ENCODE assay signal across 16 mouse cellular contexts in the genomic region with DNA sequence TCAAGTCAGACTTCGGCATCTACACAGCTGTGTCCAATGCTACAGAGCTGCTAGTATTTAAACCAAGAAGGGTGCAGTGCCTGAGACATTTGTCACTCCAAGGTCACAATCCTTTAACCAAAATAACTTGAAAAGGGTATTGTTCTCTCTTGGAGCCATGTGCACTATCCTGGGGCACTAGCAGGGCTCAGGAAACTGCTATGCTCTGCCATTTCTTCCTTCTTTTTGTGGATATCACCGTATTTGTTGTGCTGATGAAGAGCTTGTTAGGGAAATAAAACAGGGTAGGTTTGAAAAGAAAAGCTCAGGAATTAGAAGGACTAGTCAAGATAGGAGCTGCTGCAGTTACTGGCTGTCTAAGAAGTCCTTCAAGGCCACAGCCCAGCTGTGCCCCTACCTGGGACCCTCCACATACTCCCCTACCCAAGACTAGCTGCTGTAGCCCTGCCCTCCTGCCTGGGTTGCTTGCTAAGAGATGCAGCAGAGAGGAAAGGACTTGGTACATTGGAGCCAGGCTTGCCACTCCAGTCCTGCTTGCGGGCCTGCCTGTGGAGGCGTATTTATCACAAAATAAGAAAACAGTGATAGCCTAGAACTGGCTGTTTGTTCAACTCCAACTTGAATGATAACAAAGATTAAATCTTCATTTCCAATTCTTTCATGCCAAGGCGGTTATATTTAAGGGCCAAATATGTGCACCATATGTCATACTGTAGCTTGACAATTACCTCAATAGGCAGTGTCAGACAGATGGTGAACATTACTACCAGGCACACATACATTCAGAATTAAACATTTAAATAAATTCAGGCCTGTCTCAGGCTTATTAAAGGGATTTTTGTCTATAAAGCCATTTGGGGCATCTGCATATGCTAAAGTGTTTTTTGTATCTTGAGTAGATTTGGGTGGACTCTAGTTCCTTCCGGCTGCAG.
DNase-seq lines count a peak whose midpoint lies in the region; ATAC-seq and TF ChIP-seq lines count a peak whose summit lies in the region.
"Had no signal": no experiment of that assay in that cellular context is flagged by ENCODE, and none has a peak within 500 bp of the region (broad histone marks: within the 10 kb centered on the region; RNA-seq: fewer than 3 reads in every experiment).

No protein-coding gene starts in this region.

- H3K36me3 ChIP-seq in heart, embryonic 13.5 days: no peaks in the 10 kb centered on the region
- no peaks in the 10 kb centered on the region for H3K36me3 ChIP-seq in heart, adult 2 months (ENCODE audit: control insufficient read depth, insufficient read depth, low read length)
- H3K36me3 ChIP-seq in forebrain, embryonic 16.5 days (ENCODE audit: control insufficient read depth, insufficient read depth): no peaks in the 10 kb centered on the region
- H3K36me3 ChIP-seq in kidney, adult 2 months (ENCODE audit: control insufficient read depth, insufficient read depth, low read length): no peaks in the 10 kb centered on the region
- H3K36me3 ChIP-seq: limb, embryonic 13.5 days; liver, embryonic 15.5 days; midbrain, embryonic 10.5 days; stomach, embryonic 15.5 days had no signal

- H3K79me2 ChIP-seq in heart, adult 2 months (replicated peaks; ENCODE audit: control insufficient read depth, insufficient read depth, low read length): no peaks in the 10 kb centered on the region

- DNase-seq in heart, adult 2 months: no peak
- DNase-seq in layer of hippocampus, adult 9-10 months (ENCODE audit: low spot score): peak; percentile 11
- DNase-seq in layer of hippocampus, postnatal 25 days (ENCODE audit: extremely low spot score in 1 of 2, low spot score in 1 of 2): no peak
- DNase-seq in brain, embryonic 14.5 days (ENCODE audit: low read depth): peak; percentile 88
- no peak for DNase-seq in kidney, adult 2 months
- DNase-seq in kidney, adult 18-20 months: no peak
- DNase-seq: adrenal gland, postnatal 14 days; gastrocnemius, postnatal 36 days; kidney, adult 8-10 months; thymus, postnatal 25 days had no signal

- no peaks in the 10 kb centered on the region for H3K9me3 ChIP-seq in heart, embryonic 13.5 days
- no peaks in the 10 kb centered on the region for H3K9me3 ChIP-seq in forebrain, embryonic 16.5 days (ENCODE audit: control insufficient read depth, low read length)
- H3K9me3 ChIP-seq: limb, embryonic 13.5 days; liver, embryonic 15.5 days; midbrain, embryonic 10.5 days; stomach, embryonic 15.5 days had no signal

- no peaks in the 10 kb centered on the region for H3K27me3 ChIP-seq in heart, embryonic 13.5 days (replicated peaks)
- no peaks in the 10 kb centered on the region for H3K27me3 ChIP-seq in heart, adult 2 months (ENCODE audit: control insufficient read depth, insufficient read depth, low read length)
- H3K27me3 ChIP-seq in forebrain, embryonic 16.5 days (replicated peaks; ENCODE audit: control insufficient read depth, insufficient read depth, low read length): no peaks in the 10 kb centered on the region
- no peaks in the 10 kb centered on the region for H3K27me3 ChIP-seq in kidney, adult 2 months (replicated peaks; ENCODE audit: control insufficient read depth, insufficient read depth, low read length)
- H3K27me3 ChIP-seq: liver, embryonic 15.5 days; stomach, embryonic 15.5 days had no signal

- H3K27ac ChIP-seq in heart, embryonic 13.5 days (replicated peaks): peak overlapping the region; percentile 61
- no peak overlapping the region; the same call in 1 of the 2 replicates for H3K27ac ChIP-seq in heart, adult 2 months
- peak overlapping the region; percentile 67 for H3K27ac ChIP-seq in forebrain, embryonic 16.5 days (ENCODE audit: low read length)
- H3K27ac ChIP-seq in kidney, adult 2 months (ENCODE audit: insufficient read depth, low read depth, low read length): no peak overlapping the region
- H3K27ac ChIP-seq: limb, embryonic 13.5 days; liver, embryonic 15.5 days; midbrain, embryonic 10.5 days; stomach, embryonic 15.5 days had no signal

- ATAC-seq in heart, embryonic 13.5 days (ENCODE audit: extremely low read depth, insufficient number of reproducible peaks, low FRiP score, low TSS enrichment): no peak
- ATAC-seq in forebrain, embryonic 16.5 days: peak; percentile 89

- H3K4me2 ChIP-seq in heart, embryonic 13.5 days: no peak overlapping the region
- H3K4me2 ChIP-seq in forebrain, embryonic 16.5 days (ENCODE audit: low read length): no peak overlapping the region
- H3K4me2 ChIP-seq: limb, embryonic 13.5 days; liver, embryonic 15.5 days; stomach, embryonic 15.5 days had no signal

- no peak for TF ChIP-seq EP300 in heart, adult 2 months (IDR thresholded peaks at IDR 0.05; ENCODE audit: insufficient read depth, low read depth, low read length)

- peaks cover 36% of the 10 kb centered on the region for H3K4me1 ChIP-seq in heart, embryonic 13.5 days
- H3K4me1 ChIP-seq in heart, adult 2 months (ENCODE audit: control insufficient read depth, insufficient read depth, low read length): no peaks in the 10 kb centered on the region
- peaks cover 12% of the 10 kb centered on the region for H3K4me1 ChIP-seq in forebrain, embryonic 16.5 days (replicated peaks; ENCODE audit: control insufficient read depth, insufficient read depth, low read length)
- no peaks in the 10 kb centered on the region for H3K4me1 ChIP-seq in kidney, adult 2 months (ENCODE audit: control insufficient read depth, insufficient read depth, low read length)
- H3K4me1 ChIP-seq: liver, embryonic 15.5 days; stomach, embryonic 15.5 days had no signal

- no peak overlapping the region for H3K4me3 ChIP-seq in heart, embryonic 13.5 days
- H3K4me3 ChIP-seq in heart, adult 2 months: no peak overlapping the region
- H3K4me3 ChIP-seq in forebrain, embryonic 16.5 days (replicated peaks; ENCODE audit: low read length): no peak overlapping the region
- H3K4me3 ChIP-seq in kidney, adult 2 months (ENCODE audit: insufficient read depth, low read depth, low read length): no peak overlapping the region
- H3K4me3 ChIP-seq: limb, embryonic 13.5 days; liver, embryonic 15.5 days; midbrain, embryonic 10.5 days; stomach, embryonic 15.5 days had no signal

- 70% methylated on average over 6 of the region's 6 CpGs for WGBS in heart, embryonic 13.5 days
- 85% methylated on average over 6 of the region's 6 CpGs for WGBS in heart, adult 2 months
- 44% methylated on average over 6 of the region's 6 CpGs for WGBS in forebrain, embryonic 16.5 days
- WGBS in kidney, adult 2 months: 87% methylated on average over 6 of the region's 6 CpGs

- intact Hi-C loops in heart, adult 2 months (cut with DNase I): no loop called here

- H3K9ac ChIP-seq in heart, embryonic 13.5 days: no peak overlapping the region
- H3K9ac ChIP-seq in heart, adult 2 months (ENCODE audit: low read depth, low read length): no peak overlapping the region
- no peak overlapping the region for H3K9ac ChIP-seq in forebrain, embryonic 16.5 days (replicated peaks; ENCODE audit: low read depth, low read length)
- H3K9ac ChIP-seq: limb, embryonic 13.5 days; liver, embryonic 15.5 days; stomach, embryonic 15.5 days had no signal

- no peak for TF ChIP-seq CTCF in heart, adult 2 months (IDR thresholded peaks at IDR 0.05)
- TF ChIP-seq CTCF in brain, embryonic 14.5 days (IDR thresholded peaks at IDR 0.05; ENCODE audit: borderline replicate concordance, extremely low read depth, insufficient read depth, insufficient read length): no peak
- TF ChIP-seq CTCF in kidney, adult 2 months (conservative IDR thresholded peaks at IDR 0.05; ENCODE audit: insufficient read depth, insufficient read length, low read depth, low read length): no peak

- TF ChIP-seq POLR2A in heart, adult 2 months (IDR thresholded peaks at IDR 0.05; ENCODE audit: insufficient read depth, low read depth, low read length): no peak
- TF ChIP-seq POLR2A in brain, embryonic 14.5 days (IDR thresholded peaks at IDR 0.05; ENCODE audit: borderline replicate concordance, extremely low read depth, insufficient read depth, insufficient read length, poor library complexity, severe bottlenecking): no peak
- no peak for TF ChIP-seq POLR2A in kidney, adult 2 months (IDR thresholded peaks at IDR 0.05; ENCODE audit: low read depth, low read length)

Comparison
In these comparisons a context has a peak if more than half of its experiments do, and no peak if none do; other contexts are left out.
1. H3K27ac ChIP-seq: peak in heart, embryonic 13.5 days (single experiment) and forebrain, embryonic 16.5 days (single experiment); none in heart, adult 2 months (single experiment) and kidney, adult 2 months (single experiment).
2. DNase-seq: peak in layer of hippocampus, adult 9-10 months (single experiment) and brain, embryonic 14.5 days (single experiment); none in heart, adult 2 months (0 of 2), layer of hippocampus, postnatal 25 days (0 of 2), kidney, adult 2 months (single experiment) and kidney, adult 18-20 months (single experiment).